Mouse (Mus musculus): ENCODE results near the gene Galnt2. TPM values are rescaled to one million over a fixed set of nuclear protein-coding genes. Genes with fewer than 3 reads are reported as not detected.

Galnt2 gene
- polyA plus RNA-seq, 1 experiment from 2014 or later, result 54.3 TPM

GRCm38 (mm10) chr8:124321227-124321840 is 90.1 kb downstream of the Galnt2 start:
- ATAC-seq (no peak), DNase-seq (ENCODE audit: low spot score) (no peak)
- Histone ChIP-seq H3K9me3 (ENCODE audit: low read length) (no peaks in the 10 kb centered on the region), H3K27ac (ENCODE audit: low read length) (no peak overlapping the region), H3K4me3 (ENCODE audit: low read depth, low read length) (no peak overlapping the region), H3K27me3 (replicated peaks; ENCODE audit: insufficient read depth, low read length) (no peaks in the 10 kb centered on the region), H3K4me2 (replicated peaks; ENCODE audit: low read depth, low read length) (no peak overlapping the region), H3K4me1 (ENCODE audit: insufficient read depth, low read depth, low read length) (no peaks in the 10 kb centered on the region), H3K9ac (replicated peaks; ENCODE audit: low read depth) (no peak overlapping the region), H3K36me3 (ENCODE audit: insufficient read depth, low read length) (peaks cover 6% of the 10 kb centered on the region; the same call in 1 of the 2 replicates)
- TF ChIP-seq CTCF (IDR thresholded peaks at IDR 0.05) (no peak), EP300 (IDR thresholded peaks at IDR 0.05) (no peak)
- 51% methylated on average over 12 of the region's 12 CpGs for WGBS

- no peak overlapping the region for H3K4me3 ChIP-seq (ENCODE audit: low read depth, low read length)
- no peak for TF ChIP-seq EP300 (IDR thresholded peaks at IDR 0.05)
- TF ChIP-seq CTCF (IDR thresholded peaks at IDR 0.05), result no peak
- H3K9ac ChIP-seq (replicated peaks; ENCODE audit: low read depth), result no peak overlapping the region
- no peak overlapping the region for H3K27ac ChIP-seq (ENCODE audit: low read length)
- peaks cover 12% of the 10 kb centered on the region; the same call in 1 of the 2 replicates for H3K36me3 ChIP-seq (ENCODE audit: insufficient read depth, low read length)
- 80% methylated on average over 14 of the region's 14 CpGs for WGBS
- no peaks in the 10 kb centered on the region for H3K27me3 ChIP-seq (replicated peaks; ENCODE audit: insufficient read depth, low read length)
- H3K9me3 ChIP-seq (ENCODE audit: low read length), result no peaks in the 10 kb centered on the region
- H3K4me2 ChIP-seq (replicated peaks; ENCODE audit: low read depth, low read length), result no peak overlapping the region
- ATAC-seq (peak; percentile 11; the same call in 1 of the 2 replicates), DNase-seq (ENCODE audit: low spot score) (no peak)
- H3K4me1 ChIP-seq (ENCODE audit: insufficient read depth, low read depth, low read length), result no peaks in the 10 kb centered on the region
Measured at GRCm38 (mm10) chr8:124323356-124323755, 92.2 kb downstream of the Galnt2 start.

GRCm38 (mm10) chr8:124328259-124328658 is 97.1 kb downstream of the Galnt2 start:
- 67% methylated on average over 7 of the region's 7 CpGs for WGBS
- no peak for ATAC-seq
- peaks cover 14% of the 10 kb centered on the region; the same call in 1 of the 2 replicates for H3K36me3 ChIP-seq (ENCODE audit: insufficient read depth, low read length)

GRCm38 (mm10) chr8:124329690-124330089 is 98.5 kb downstream of the Galnt2 start:
- Histone ChIP-seq H3K9ac (replicated peaks; ENCODE audit: low read depth) (no peak overlapping the region), H3K4me3 (ENCODE audit: low read depth, low read length) (no peak overlapping the region), H3K4me2 (replicated peaks; ENCODE audit: low read depth, low read length) (no peak overlapping the region), H3K4me1 (ENCODE audit: insufficient read depth, low read depth, low read length) (no peaks in the 10 kb centered on the region), H3K36me3 (ENCODE audit: insufficient read depth, low read length) (peaks cover 15% of the 10 kb centered on the region; the same call in 1 of the 2 replicates), H3K27me3 (replicated peaks; ENCODE audit: insufficient read depth, low read length) (no peaks in the 10 kb centered on the region), H3K9me3 (ENCODE audit: low read length) (no peaks in the 10 kb centered on the region), H3K27ac (ENCODE audit: low read length) (no peak overlapping the region)
- DNase-seq (ENCODE audit: low spot score) (no peak), ATAC-seq (no peak)
- TF ChIP-seq CTCF (IDR thresholded peaks at IDR 0.05), result no peak
- no peak for TF ChIP-seq EP300 (IDR thresholded peaks at IDR 0.05)
- 85% methylated on average over 10 of the region's 10 CpGs for WGBS

More at GRCm38 (mm10) chr8:124328259-124328658, 97.1 kb downstream of the Galnt2 start:
- H3K4me3 ChIP-seq (ENCODE audit: low read depth, low read length), result no peak overlapping the region
- no peak overlapping the region for H3K27ac ChIP-seq (ENCODE audit: low read length)
- no peak for DNase-seq (ENCODE audit: low spot score)
- H3K4me2 ChIP-seq (replicated peaks; ENCODE audit: low read depth, low read length), result no peak overlapping the region
- H3K9ac ChIP-seq (replicated peaks; ENCODE audit: low read depth), result no peak overlapping the region
- H3K4me1 ChIP-seq (ENCODE audit: insufficient read depth, low read depth, low read length), result no peaks in the 10 kb centered on the region
- H3K27me3 ChIP-seq (replicated peaks; ENCODE audit: insufficient read depth, low read length), result no peaks in the 10 kb centered on the region
- TF ChIP-seq EP300 (IDR thresholded peaks at IDR 0.05), result no peak
- TF ChIP-seq CTCF (IDR thresholded peaks at IDR 0.05), result no peak
- no peaks in the 10 kb centered on the region for H3K9me3 ChIP-seq (ENCODE audit: low read length)

GRCm38 (mm10) chr8:124330433-124330832 is 99.2 kb downstream of the Galnt2 start:
- no peak for DNase-seq (ENCODE audit: low spot score)
- Histone ChIP-seq H3K9me3 (ENCODE audit: low read length) (no peaks in the 10 kb centered on the region), H3K27me3 (replicated peaks; ENCODE audit: insufficient read depth, low read length) (no peaks in the 10 kb centered on the region), H3K4me1 (ENCODE audit: insufficient read depth, low read depth, low read length) (no peaks in the 10 kb centered on the region), H3K36me3 (ENCODE audit: insufficient read depth, low read length) (peaks cover 12% of the 10 kb centered on the region; the same call in 1 of the 2 replicates), H3K9ac (replicated peaks; ENCODE audit: low read depth) (no peak overlapping the region), H3K4me2 (replicated peaks; ENCODE audit: low read depth, low read length) (no peak overlapping the region), H3K27ac (ENCODE audit: low read length) (no peak overlapping the region), H3K4me3 (ENCODE audit: low read depth, low read length) (no peak overlapping the region)
- TF ChIP-seq EP300 (IDR thresholded peaks at IDR 0.05), result no peak
- TF ChIP-seq CTCF (IDR thresholded peaks at IDR 0.05), result no peak
- no peak for ATAC-seq
- 91% methylated on average over 2 of the region's 3 CpGs for WGBS

GRCm38 (mm10) chr8:124331094-124331493 is 99.9 kb downstream of the Galnt2 start:
- DNase-seq (ENCODE audit: low spot score), result no peak
- no peaks in the 10 kb centered on the region for H3K4me1 ChIP-seq (ENCODE audit: insufficient read depth, low read depth, low read length)
- no peak overlapping the region for H3K27ac ChIP-seq (ENCODE audit: low read length)
- H3K4me2 ChIP-seq (replicated peaks; ENCODE audit: low read depth, low read length), result no peak overlapping the region
- no peak overlapping the region for H3K9ac ChIP-seq (replicated peaks; ENCODE audit: low read depth)
- no peak overlapping the region for H3K4me3 ChIP-seq (ENCODE audit: low read depth, low read length)
- TF ChIP-seq CTCF (IDR thresholded peaks at IDR 0.05) (no peak), EP300 (IDR thresholded peaks at IDR 0.05) (no peak)
- no peaks in the 10 kb centered on the region for H3K27me3 ChIP-seq (replicated peaks; ENCODE audit: insufficient read depth, low read length)
- H3K9me3 ChIP-seq (ENCODE audit: low read length), result no peaks in the 10 kb centered on the region
- WGBS, result 89% methylated on average over 3 of the region's 3 CpGs
- peaks cover 12% of the 10 kb centered on the region; the same call in 1 of the 2 replicates for H3K36me3 ChIP-seq (ENCODE audit: insufficient read depth, low read length)
- ATAC-seq, result no peak
